Comparison of ENCODE assay signal across 8 mouse cellular contexts in the genomic region with DNA sequence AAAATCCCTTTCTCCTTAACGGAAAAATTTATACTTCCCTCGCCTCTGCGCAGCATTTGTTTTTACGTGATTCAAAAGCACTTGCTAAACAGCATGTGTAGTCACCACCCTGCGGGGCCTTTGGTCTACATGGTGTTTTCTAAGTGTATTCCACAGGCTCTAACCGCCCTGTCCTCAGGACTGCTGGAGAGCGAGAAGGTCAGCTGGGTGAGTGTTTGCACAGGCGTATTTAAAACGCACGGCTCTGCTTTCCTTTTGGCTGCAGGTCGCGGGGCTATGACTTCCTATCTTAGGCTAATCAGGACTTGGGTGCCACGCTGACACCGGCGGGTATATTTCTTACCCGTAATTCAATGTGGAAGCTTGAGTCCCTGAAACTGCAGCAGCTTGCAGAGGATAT. TPM values are rescaled to one million over a fixed set of nuclear protein-coding genes. Genes with fewer than 3 reads are reported as not detected.
DNase-seq lines count a peak whose midpoint lies in the region; ATAC-seq and TF ChIP-seq lines count a peak whose summit lies in the region.

No protein-coding gene starts in this region.

- peak; percentile 28 for DNase-seq in adrenal gland, postnatal 14 days
- no peak for DNase-seq in adrenal gland, adult (ENCODE audit: inconsistent age in 2 of 2, low spot score in 1 of 2)
- no peak for DNase-seq in G1E (ENCODE audit: low spot score)
- DNase-seq in hindbrain, embryonic 11.5 days (ENCODE audit: low spot score), result peak; percentile 13
- no peak for DNase-seq in layer of hippocampus, adult 9-11 months
- DNase-seq in right cerebral cortex, postnatal 14 days, result no peak
- no peak for DNase-seq in right cerebral cortex, postnatal 25 days

- no peak overlapping the region for H3K4me2 ChIP-seq in hindbrain, embryonic 11.5 days (replicated peaks; ENCODE audit: low read depth, low read length)

- H3K36me3 ChIP-seq in G1E (replicated peaks), result no peaks in the 10 kb centered on the region
- H3K36me3 ChIP-seq in hindbrain, embryonic 11.5 days (ENCODE audit: control insufficient read depth, insufficient read depth, low read length), result no peaks in the 10 kb centered on the region

- peak; percentile 24; the same call in 1 of the 2 replicates for ATAC-seq in G1E (ENCODE audit: extremely low read depth, insufficient number of reproducible peaks, low FRiP score, poor library complexity, severe bottlenecking)
- ATAC-seq in hindbrain, embryonic 11.5 days (ENCODE audit: low FRiP score), result no peak
- ATAC-seq in megakaryocyte progenitor cell, adult 5-6 weeks (replicated peaks; ENCODE audit: poor library complexity), result peak; percentile 41

- TF ChIP-seq CTCF in G1E (IDR thresholded peaks at IDR 0.05; ENCODE audit: low read depth, low read length), result no peak

- H3K27me3 ChIP-seq in G1E (ENCODE audit: insufficient read depth, low read length), result no peaks in the 10 kb centered on the region
- H3K27me3 ChIP-seq in hindbrain, embryonic 11.5 days (ENCODE audit: control insufficient read depth, insufficient read depth, low read length), result no peaks in the 10 kb centered on the region

- no peak overlapping the region for H3K9ac ChIP-seq in hindbrain, embryonic 11.5 days (ENCODE audit: low read depth, low read length)

- H3K4me3 ChIP-seq in G1E (ENCODE audit: low read depth, low read length), result no peak overlapping the region; the same call in 1 of the 2 replicates
- no peak overlapping the region for H3K4me3 ChIP-seq in hindbrain, embryonic 11.5 days (ENCODE audit: low read depth, low read length)

- 38% methylated on average over 16 of the region's 16 CpGs for WGBS in hindbrain, embryonic 11.5 days

- H3K9me3 ChIP-seq in G1E (replicated peaks), result no peaks in the 10 kb centered on the region
- H3K9me3 ChIP-seq in hindbrain, embryonic 11.5 days (ENCODE audit: control insufficient read depth, low read length), result no peaks in the 10 kb centered on the region

- H3K4me1 ChIP-seq in G1E (ENCODE audit: insufficient read depth, low read depth, low read length), result peaks cover 66% of the 10 kb centered on the region
- no peaks in the 10 kb centered on the region; the same call in 1 of the 2 replicates for H3K4me1 ChIP-seq in hindbrain, embryonic 11.5 days (replicated peaks; ENCODE audit: control insufficient read depth, insufficient read depth, low read length)

- H3K27ac ChIP-seq in hindbrain, embryonic 11.5 days (ENCODE audit: low read depth, low read length), result no peak overlapping the region

RNA-seq across cellular contexts. Expression of a gene that starts 30.1 kb away (rescaled TPM):
- total RNA-seq in adrenal gland, postnatal 14 days (2021), result 9.2 and 12.2 TPM in 2 replicates
- 62.7 and 84.3 TPM in 2 replicates for total RNA-seq in G1E (2014; fragmentation: Nextera tagmentation)
- 9.6 and 11.4 TPM in 2 replicates for total RNA-seq in G1E (2017)
- polyA plus RNA-seq in G1E (2012), result 1.2 and 2.4 TPM in 2 replicates
- polyA plus RNA-seq in hindbrain, embryonic 11.5 days (2014; fragmentation: Nextera tagmentation; extraction: Ambion mirVana), result 4.7 and 5.1 TPM in 2 replicates
- total RNA-seq in megakaryocyte progenitor cell, adult 5-6 weeks (2015), result 5.5 and 13.9 TPM in 2 replicates
- 6.6 and 17.1 TPM in 2 replicates for total RNA-seq in megakaryocyte progenitor cell, adult 5-6 weeks (2017)

Comparison
In these comparisons a context has a peak if more than half of its experiments do, and no peak if none do; other contexts are left out.
1. DNase-seq: peak in adrenal gland, postnatal 14 days (single experiment) and hindbrain, embryonic 11.5 days (single experiment); none in adrenal gland, adult (0 of 2), G1E (single experiment), layer of hippocampus, adult 9-11 months (single experiment), right cerebral cortex, postnatal 14 days (single experiment) and right cerebral cortex, postnatal 25 days (single experiment).